Mouse (Mus musculus): Measurements from ENCODE around the gene Ttc7b. TPM values are rescaled to one million over a fixed set of nuclear protein-coding genes. Genes with fewer than 3 reads are reported as not detected.

Gene Ttc7b
- 7.0 and 9.8 TPM in 2 replicates for polyA plus RNA-seq (2014; fragmentation: Nextera tagmentation; extraction: Ambion mirVana)

- Histone ChIP-seq H3K4me2 (ENCODE audit: low read depth, severe bottlenecking) (peak within 1 kb of the TSS; percentile 72), H3K27ac (replicated peaks; ENCODE audit: low read depth, low read length) (peak within 1 kb of the TSS; percentile 56; the same call in 1 of the 2 replicates), H3K4me3 (ENCODE audit: low read depth, low read length) (peak within 1 kb of the TSS; percentile 64), H3K9me3 (ENCODE audit: control insufficient read depth, low read length) (no peaks in the 10 kb centered on the region), H3K4me1 (ENCODE audit: control insufficient read depth, insufficient read depth, low read length) (peaks cover 8% of the 10 kb centered on the region), H3K36me3 (ENCODE audit: control insufficient read depth, insufficient read depth, low read length) (no peaks in the 10 kb centered on the region), H3K27me3 (ENCODE audit: control insufficient read depth, insufficient read depth, low read length) (no peaks in the 10 kb centered on the region), H3K9ac (ENCODE audit: low read length) (peak within 1 kb of the TSS; percentile 94)
- ATAC-seq (ENCODE audit: insufficient number of reproducible peaks, low FRiP score, low TSS enrichment, low read depth) (peak; percentile 49; the same call in 1 of the 2 replicates), DNase-seq (ENCODE audit: low spot score) (peak; percentile 66)
- 4% methylated on average over 27 of the region's 42 CpGs for WGBS
Observed at GRCm38 (mm10) chr12:100520794-100521186, at the start of gene Ttc7b. Gene Ttc7b (minus strand): TSS chr12:100520826.

DNA sequence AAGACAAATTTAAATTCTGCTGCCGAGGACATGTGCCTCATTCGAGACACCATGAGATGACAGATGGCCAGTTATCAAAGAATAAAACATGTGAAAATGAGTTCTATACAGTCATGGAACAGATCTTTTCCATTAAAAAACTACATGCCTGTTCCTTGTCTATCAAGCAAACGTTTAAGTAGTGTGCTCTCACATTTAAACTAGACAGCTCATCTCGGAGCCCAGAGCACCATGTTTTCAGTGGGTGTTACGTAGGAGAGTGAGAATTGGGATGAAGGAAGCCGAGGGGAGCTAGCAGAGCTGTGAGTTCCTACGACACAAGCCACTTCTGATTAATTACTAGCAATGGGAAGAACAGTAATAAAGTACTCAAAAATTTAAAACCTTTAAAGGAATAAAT is 48.2 kb upstream of the Ttc7b start:
- no peaks in the 10 kb centered on the region for H3K9me3 ChIP-seq (ENCODE audit: control insufficient read depth, low read length)
- no peaks in the 10 kb centered on the region for H3K4me1 ChIP-seq (ENCODE audit: control insufficient read depth, insufficient read depth, low read length)
- no peak for DNase-seq (ENCODE audit: low spot score)
- H3K4me2 ChIP-seq (ENCODE audit: low read depth, severe bottlenecking), result no peak overlapping the region
- H3K27ac ChIP-seq (replicated peaks; ENCODE audit: low read depth, low read length), result no peak overlapping the region
- WGBS, result 82% methylated on average over 7 of the region's 7 CpGs
- no peaks in the 10 kb centered on the region for H3K27me3 ChIP-seq (ENCODE audit: control insufficient read depth, insufficient read depth, low read length)
- no peaks in the 10 kb centered on the region for H3K36me3 ChIP-seq (ENCODE audit: control insufficient read depth, insufficient read depth, low read length)
- H3K9ac ChIP-seq (ENCODE audit: low read length), result no peak overlapping the region
- no peak overlapping the region for H3K4me3 ChIP-seq (ENCODE audit: low read depth, low read length)
- no peak for ATAC-seq (ENCODE audit: insufficient number of reproducible peaks, low FRiP score, low TSS enrichment, low read depth)

GRCm38 (mm10) chr12:100568105-100568504 is 47.5 kb upstream of the Ttc7b start:
- WGBS, result 83% methylated on average over 6 of the region's 6 CpGs
- H3K36me3 ChIP-seq (ENCODE audit: control insufficient read depth, insufficient read depth, low read length), result no peaks in the 10 kb centered on the region
- no peak overlapping the region for H3K27ac ChIP-seq (replicated peaks; ENCODE audit: low read depth, low read length)
- H3K27me3 ChIP-seq (ENCODE audit: control insufficient read depth, insufficient read depth, low read length), result no peaks in the 10 kb centered on the region
- H3K9ac ChIP-seq (ENCODE audit: low read length), result no peak overlapping the region
- H3K4me3 ChIP-seq (ENCODE audit: low read depth, low read length), result no peak overlapping the region
- ATAC-seq (ENCODE audit: insufficient number of reproducible peaks, low FRiP score, low TSS enrichment, low read depth) (no peak), DNase-seq (ENCODE audit: low spot score) (no peak)
- no peaks in the 10 kb centered on the region for H3K9me3 ChIP-seq (ENCODE audit: control insufficient read depth, low read length)
- no peaks in the 10 kb centered on the region for H3K4me1 ChIP-seq (ENCODE audit: control insufficient read depth, insufficient read depth, low read length)
- no peak overlapping the region for H3K4me2 ChIP-seq (ENCODE audit: low read depth, severe bottlenecking)

GRCm38 (mm10) chr12:100567627-100568026 is 47.0 kb upstream of the Ttc7b start:
- Histone ChIP-seq H3K4me2 (ENCODE audit: low read depth, severe bottlenecking) (no peak overlapping the region), H3K4me1 (ENCODE audit: control insufficient read depth, insufficient read depth, low read length) (no peaks in the 10 kb centered on the region), H3K27ac (replicated peaks; ENCODE audit: low read depth, low read length) (no peak overlapping the region), H3K9me3 (ENCODE audit: control insufficient read depth, low read length) (no peaks in the 10 kb centered on the region), H3K4me3 (ENCODE audit: low read depth, low read length) (no peak overlapping the region), H3K27me3 (ENCODE audit: control insufficient read depth, insufficient read depth, low read length) (no peaks in the 10 kb centered on the region), H3K9ac (ENCODE audit: low read length) (no peak overlapping the region), H3K36me3 (ENCODE audit: control insufficient read depth, insufficient read depth, low read length) (no peaks in the 10 kb centered on the region)
- ATAC-seq (ENCODE audit: insufficient number of reproducible peaks, low FRiP score, low TSS enrichment, low read depth) (no peak), DNase-seq (ENCODE audit: low spot score) (no peak)
- 86% methylated on average over 3 of the region's 3 CpGs for WGBS

DNA sequence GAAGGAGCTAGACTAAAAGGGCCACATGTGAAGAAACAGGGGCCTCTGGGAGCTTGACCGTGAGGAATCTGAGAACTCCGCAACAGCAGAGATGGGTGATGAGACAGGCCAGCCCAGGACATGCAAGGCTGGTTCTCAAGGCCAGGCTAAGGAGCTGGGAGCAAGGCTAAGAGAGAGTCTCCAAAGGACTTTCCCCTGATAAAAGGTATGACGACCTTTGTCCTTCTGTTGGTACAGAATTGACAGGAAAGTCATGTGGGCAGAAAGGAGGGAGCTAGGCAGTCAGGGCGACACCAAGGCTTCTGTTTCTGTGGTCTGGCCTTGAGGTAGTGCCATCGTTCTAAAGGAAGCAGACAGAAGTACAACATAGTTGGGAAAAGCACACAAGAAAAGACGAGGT is 33.0 kb upstream of the Ttc7b start:
- Histone ChIP-seq H3K27ac (replicated peaks; ENCODE audit: low read depth, low read length) (no peak overlapping the region), H3K4me1 (ENCODE audit: control insufficient read depth, insufficient read depth, low read length) (no peaks in the 10 kb centered on the region), H3K4me2 (ENCODE audit: low read depth, severe bottlenecking) (no peak overlapping the region), H3K27me3 (ENCODE audit: control insufficient read depth, insufficient read depth, low read length) (no peaks in the 10 kb centered on the region), H3K9ac (ENCODE audit: low read length) (no peak overlapping the region), H3K4me3 (ENCODE audit: low read depth, low read length) (no peak overlapping the region), H3K9me3 (ENCODE audit: control insufficient read depth, low read length) (no peaks in the 10 kb centered on the region), H3K36me3 (ENCODE audit: control insufficient read depth, insufficient read depth, low read length) (no peaks in the 10 kb centered on the region)
- DNase-seq (ENCODE audit: low spot score) (no peak), ATAC-seq (ENCODE audit: insufficient number of reproducible peaks, low FRiP score, low TSS enrichment, low read depth) (no peak)
- WGBS, result 87% methylated on average over 6 of the region's 6 CpGs

DNA sequence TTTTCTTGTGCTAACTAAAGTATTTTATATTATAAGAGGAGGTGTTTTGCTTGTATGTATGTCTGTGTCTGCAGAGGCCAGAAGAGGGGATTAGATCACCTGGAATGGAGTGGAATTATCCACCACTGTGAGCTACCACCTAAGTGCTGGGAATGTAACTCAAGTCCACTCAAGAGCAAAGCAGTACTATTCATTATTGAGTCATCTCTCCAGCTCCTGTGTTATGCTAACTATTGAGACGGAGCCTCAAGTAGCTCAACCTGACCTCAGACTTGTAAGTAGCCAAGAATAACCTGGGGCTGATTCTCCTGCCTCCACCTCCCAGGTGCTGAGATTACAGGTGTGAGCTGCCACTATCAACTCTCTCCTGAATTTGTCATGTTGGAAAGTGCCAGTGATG is 31.3 kb upstream of the Ttc7b start:
- 89% methylated on average over 1 of the region's 1 CpGs for WGBS
- ATAC-seq (ENCODE audit: insufficient number of reproducible peaks, low FRiP score, low TSS enrichment, low read depth), result no peak
- DNase-seq (ENCODE audit: low spot score), result no peak
- Histone ChIP-seq H3K4me1 (ENCODE audit: control insufficient read depth, insufficient read depth, low read length) (no peaks in the 10 kb centered on the region), H3K9ac (ENCODE audit: low read length) (no peak overlapping the region), H3K4me3 (ENCODE audit: low read depth, low read length) (no peak overlapping the region), H3K4me2 (ENCODE audit: low read depth, severe bottlenecking) (no peak overlapping the region), H3K27ac (replicated peaks; ENCODE audit: low read depth, low read length) (no peak overlapping the region), H3K9me3 (ENCODE audit: control insufficient read depth, low read length) (no peaks in the 10 kb centered on the region), H3K36me3 (ENCODE audit: control insufficient read depth, insufficient read depth, low read length) (no peaks in the 10 kb centered on the region), H3K27me3 (ENCODE audit: control insufficient read depth, insufficient read depth, low read length) (no peaks in the 10 kb centered on the region)

DNA sequence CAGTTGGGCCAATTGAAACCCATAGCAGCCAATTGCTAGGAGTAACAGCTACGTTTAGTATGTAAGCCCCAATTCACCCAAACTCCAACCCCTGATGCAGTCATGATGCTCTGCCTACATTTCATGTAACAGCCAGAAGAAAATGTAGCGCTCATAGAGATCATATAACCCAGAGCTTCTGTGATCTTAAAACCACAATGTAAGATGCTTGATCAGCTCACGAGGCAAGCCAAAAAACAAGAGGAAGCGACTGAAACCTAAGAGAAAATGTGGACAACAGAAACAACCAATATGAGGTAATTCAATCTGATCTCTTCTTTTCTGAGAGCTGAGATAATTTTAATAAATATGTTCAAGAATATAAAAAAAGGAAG is 23.6 kb upstream of the Ttc7b start:
- Histone ChIP-seq H3K36me3 (ENCODE audit: control insufficient read depth, insufficient read depth, low read length) (no peaks in the 10 kb centered on the region), H3K27ac (replicated peaks; ENCODE audit: low read depth, low read length) (no peak overlapping the region), H3K4me1 (ENCODE audit: control insufficient read depth, insufficient read depth, low read length) (no peaks in the 10 kb centered on the region), H3K4me3 (ENCODE audit: low read depth, low read length) (no peak overlapping the region), H3K4me2 (ENCODE audit: low read depth, severe bottlenecking) (no peak overlapping the region), H3K9ac (ENCODE audit: low read length) (no peak overlapping the region), H3K27me3 (ENCODE audit: control insufficient read depth, insufficient read depth, low read length) (no peaks in the 10 kb centered on the region), H3K9me3 (ENCODE audit: control insufficient read depth, low read length) (no peaks in the 10 kb centered on the region)
- WGBS, result 87% methylated on average over 4 of the region's 4 CpGs
- DNase-seq (ENCODE audit: low spot score), result no peak
- no peak for ATAC-seq (ENCODE audit: insufficient number of reproducible peaks, low FRiP score, low TSS enrichment, low read depth)

GRCm38 (mm10) chr12:100543437-100544193 is 23.0 kb upstream of the Ttc7b start:
- ATAC-seq (ENCODE audit: insufficient number of reproducible peaks, low FRiP score, low TSS enrichment, low read depth), result no peak

GRCm38 (mm10) chr12:100542494-100542893 is 21.9 kb upstream of the Ttc7b start:
- no peaks in the 10 kb centered on the region for H3K9me3 ChIP-seq (ENCODE audit: control insufficient read depth, low read length)
- no peak overlapping the region for H3K27ac ChIP-seq (replicated peaks; ENCODE audit: low read depth, low read length)
- H3K4me2 ChIP-seq (ENCODE audit: low read depth, severe bottlenecking), result no peak overlapping the region
- no peak for ATAC-seq (ENCODE audit: insufficient number of reproducible peaks, low FRiP score, low TSS enrichment, low read depth)
- H3K4me1 ChIP-seq (ENCODE audit: control insufficient read depth, insufficient read depth, low read length), result no peaks in the 10 kb centered on the region
- H3K4me3 ChIP-seq (ENCODE audit: low read depth, low read length), result no peak overlapping the region
- 91% methylated on average over 6 of the region's 6 CpGs for WGBS
- no peak overlapping the region for H3K9ac ChIP-seq (ENCODE audit: low read length)
- H3K27me3 ChIP-seq (ENCODE audit: control insufficient read depth, insufficient read depth, low read length), result no peaks in the 10 kb centered on the region
- H3K36me3 ChIP-seq (ENCODE audit: control insufficient read depth, insufficient read depth, low read length), result no peaks in the 10 kb centered on the region
- no peak for DNase-seq (ENCODE audit: low spot score)

More at GRCm38 (mm10) chr12:100543437-100544193, 23.0 kb upstream of the Ttc7b start:
- Histone ChIP-seq H3K27ac (replicated peaks; ENCODE audit: low read depth, low read length) (no peak overlapping the region), H3K9ac (ENCODE audit: low read length) (no peak overlapping the region), H3K4me2 (ENCODE audit: low read depth, severe bottlenecking) (no peak overlapping the region), H3K4me1 (ENCODE audit: control insufficient read depth, insufficient read depth, low read length) (no peaks in the 10 kb centered on the region), H3K9me3 (ENCODE audit: control insufficient read depth, low read length) (no peaks in the 10 kb centered on the region), H3K4me3 (ENCODE audit: low read depth, low read length) (no peak overlapping the region), H3K36me3 (ENCODE audit: control insufficient read depth, insufficient read depth, low read length) (no peaks in the 10 kb centered on the region), H3K27me3 (ENCODE audit: control insufficient read depth, insufficient read depth, low read length) (no peaks in the 10 kb centered on the region)
- WGBS, result 85% methylated on average over 6 of the region's 6 CpGs
- DNase-seq (ENCODE audit: low spot score), result no peak
